Mouse (Mus musculus): ENCODE measurements around the gene Secisbp2l.
A peak's percentile ranks its signal among the peaks of the same experiment; 100 is the strongest.

Secisbp2l gene

GRCm38 (mm10) chr2:125783868-125784267 is 1.2 kb upstream of the Secisbp2l start:
- no peak for DNase-seq (ENCODE audit: low spot score)

- DNase-seq (ENCODE audit: low spot score): no peak
Observed at GRCm38 (mm10) chr2:125781978-125782718, 522 bp downstream of the Secisbp2l start.

GRCm38 (mm10) chr2:125781006-125781405 is 1.7 kb downstream of the Secisbp2l start:
- no peak for DNase-seq (ENCODE audit: low spot score)

GRCm38 (mm10) chr2:125778380-125778779 is 4.3 kb downstream of the Secisbp2l start:
- no peak for DNase-seq (ENCODE audit: low spot score)

GRCm38 (mm10) chr2:125777018-125777417 is 5.7 kb downstream of the Secisbp2l start:
- DNase-seq (ENCODE audit: low spot score): no peak

GRCm38 (mm10) chr2:125775661-125776060 is 7.0 kb downstream of the Secisbp2l start:
- no peak for DNase-seq (ENCODE audit: low spot score)

GRCm38 (mm10) chr2:125774846-125775245 is 7.8 kb downstream of the Secisbp2l start:
- DNase-seq (ENCODE audit: low spot score): no peak

- DNase-seq (ENCODE audit: low spot score): no peak
Observed at GRCm38 (mm10) chr2:125765029-125765428, 17.6 kb downstream of the Secisbp2l start.

GRCm38 (mm10) chr2:125764531-125764930 is 18.1 kb downstream of the Secisbp2l start:
- no peak for DNase-seq (ENCODE audit: low spot score)

GRCm38 (mm10) chr2:125749330-125749729 is 33.3 kb downstream of the Secisbp2l start:
- no peak for DNase-seq (ENCODE audit: low spot score)

- no peak for DNase-seq (ENCODE audit: low spot score)
Observed at GRCm38 (mm10) chr2:125739338-125739737, 43.3 kb downstream of the Secisbp2l start.

GRCm38 (mm10) chr2:125738718-125739117 is 44.0 kb downstream of the Secisbp2l start:
- DNase-seq (ENCODE audit: low spot score): no peak

- no peak for DNase-seq (ENCODE audit: low spot score)
Observed at GRCm38 (mm10) chr2:125736025-125736343, 46.7 kb downstream of the Secisbp2l start.

GRCm38 (mm10) chr2:125735333-125736024 is 47.2 kb downstream of the Secisbp2l start:
- DNase-seq (ENCODE audit: low spot score): no peak

- DNase-seq (ENCODE audit: low spot score): no peak
Observed at GRCm38 (mm10) chr2:125734741-125735140, 47.9 kb downstream of the Secisbp2l start.

- DNase-seq (ENCODE audit: low spot score): peak; percentile 84
Observed at GRCm38 (mm10) chr2:125731763-125732560, 50.7 kb downstream of the Secisbp2l start.

GRCm38 (mm10) chr2:125724546-125725114 is 58.0 kb downstream of the Secisbp2l start:
- peak; percentile 19 for DNase-seq (ENCODE audit: low spot score)

GRCm38 (mm10) chr2:125724086-125724430 is 58.6 kb downstream of the Secisbp2l start, which contains the start of gene Shc4:
Gene Shc4, minus strand, starts transcription at chr2:125724148.
- DNase-seq (ENCODE audit: low spot score): peak; percentile 47

- peak; percentile 2 for DNase-seq (ENCODE audit: low spot score)
Observed at GRCm38 (mm10) chr2:125723408-125724085, 59.1 kb downstream of the Secisbp2l start.

- no peak for DNase-seq (ENCODE audit: low spot score)
Observed at GRCm38 (mm10) chr2:125723086-125723407, 59.6 kb downstream of the Secisbp2l start.

GRCm38 (mm10) chr2:125716599-125716998 is 66.1 kb downstream of the Secisbp2l start:
- DNase-seq (ENCODE audit: low spot score): no peak

- DNase-seq (ENCODE audit: low spot score): no peak
Observed at GRCm38 (mm10) chr2:125706510-125706921, 76.2 kb downstream of the Secisbp2l start.
